Mouse (Mus musculus) ES-E14 (cell line): ENCODE measurements around the gene Gm10273. TPM values are rescaled to one million over a fixed set of nuclear protein-coding genes. Genes with fewer than 3 reads are reported as not detected.

Experiments used
- DNase-seq: peaks from one replicate; pipeline ENCODE4 v3.0.0-alpha.2; 2013; ENCODE audit warnings: low read depth, low spot score
- H3K27ac ChIP-seq: 2 replicates; pipeline ENCODE4 v1.5.1; 2012; ENCODE audit warnings: low read depth, mild to moderate bottlenecking, low read length, moderate library complexity, mixed read lengths; ENCODE audit not compliant: poor library complexity, insufficient read depth, severe bottlenecking
- H3K36me3 ChIP-seq: 2 replicates; pipeline ENCODE4 v1.6.1; 2012; ENCODE audit warnings: mild to moderate bottlenecking, low read length, moderate library complexity, mixed read lengths; ENCODE audit not compliant: control insufficient read depth, poor library complexity, insufficient read depth, severe bottlenecking
- H3K4me1 ChIP-seq, 2 experiments: fragments of 150-350 bp in 1 of 2; sonication (generic) in 1 of 2; 2 replicates each; pipeline ENCODE4 v1.6.1; 2012; ENCODE audit warnings: low read length in 2 of 2, mild to moderate bottlenecking in 1 of 2, mixed read lengths in 1 of 2; ENCODE audit not compliant: control insufficient read depth in 2 of 2, insufficient read depth in 2 of 2, poor library complexity in 1 of 2
- H3K4me3 ChIP-seq, 2 experiments: fragments of 150-350 bp in 1 of 2; sonication (generic) in 1 of 2; 2 replicates each; pipeline ENCODE4 v1.5.1; 2012; ENCODE audit warnings: low read length in 2 of 2, low read depth in 1 of 2, mild to moderate bottlenecking in 1 of 2, mixed read lengths in 1 of 2; ENCODE audit not compliant: insufficient read depth in 1 of 2, poor library complexity in 1 of 2, severe bottlenecking in 1 of 2
- H3K9ac ChIP-seq: 2 replicates; pipeline ENCODE4 v1.6.1; 2012; ENCODE audit warnings: low read depth, mild to moderate bottlenecking, low read length, mixed read lengths; ENCODE audit not compliant: poor library complexity, insufficient read depth, severe bottlenecking
- H3K9me3 ChIP-seq: fragments of 150-350 bp; sonication (generic); 2 replicates; pipeline ENCODE4 v1.6.1; 2012; ENCODE audit warnings: low read depth, mild to moderate bottlenecking, low read length; ENCODE audit not compliant: control insufficient read depth, insufficient read depth
- CHD2 ChIP-seq: IDR thresholded peaks from 2 replicates; pipeline ENCODE4 v1.6.1; 2014; ENCODE audit warnings: mild to moderate bottlenecking, low read depth, low read length, inconsistent platforms
- HCFC1 ChIP-seq: IDR thresholded peaks from 2 replicates; pipeline ENCODE4 v1.6.1; 2012; ENCODE audit warnings: low read length, inconsistent platforms, borderline replicate concordance; ENCODE audit not compliant: insufficient read depth
- MAFK ChIP-seq: IDR thresholded peaks from 2 replicates; pipeline ENCODE4 v1.6.1; 2014; ENCODE audit warnings: mild to moderate bottlenecking, low read depth, low read length, inconsistent platforms; ENCODE audit not compliant: insufficient read depth
- ZC3H11A ChIP-seq: IDR thresholded peaks from 2 replicates; pipeline ENCODE4 v1.6.1; 2012; ENCODE audit warnings: low read depth, mild to moderate bottlenecking, inconsistent platforms, low read length, borderline replicate concordance
- ZNF384 ChIP-seq: IDR thresholded peaks from 2 replicates; pipeline ENCODE4 v1.6.1; 2012; ENCODE audit warnings: low read depth, low read length, inconsistent platforms
- in situ Hi-C, 2 experiments: fragments of 600-800 bp; cut with MboI; formaldehyde crosslinking; loops; one replicate each; pipeline ENCODE4 v1.15.1; 2025; ENCODE audit warnings: low sequenced_read_pairs in 2 of 2, inconsistent platforms in 1 of 2; ENCODE audit not compliant: unreplicated experiment in 2 of 2
- total RNA-seq: library from RNA; depleted of rRNA; stranded (reverse); fragments of 300-350 nt; gene quantifications from 2 replicates; pipeline ENCODE4 v1.2.3, GENCODE M21; 2012

Gene Gm10273
- total RNA-seq, 1 experiment, result 26.8 TPM

DNA sequence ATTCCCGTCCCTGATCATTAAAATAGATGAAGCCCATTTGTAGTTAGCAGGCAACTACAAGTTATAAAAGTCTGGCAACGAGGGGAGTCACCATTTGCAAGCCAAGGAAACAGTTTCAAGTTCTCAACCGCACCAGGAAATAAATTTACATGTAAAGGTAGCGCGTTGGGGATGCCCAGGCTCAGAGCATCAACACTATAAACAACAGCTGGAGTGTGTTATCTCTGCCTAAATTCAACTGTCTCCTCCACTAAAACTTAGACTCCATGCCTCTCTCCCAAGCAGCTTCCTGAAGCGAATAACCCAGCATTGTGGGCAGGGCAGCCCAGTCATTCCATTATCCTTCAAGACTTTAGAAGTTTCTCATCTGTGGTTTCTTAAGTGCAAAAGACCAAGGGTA, 13.1 kb downstream of the Gm10273 start:
- no peak overlapping the region for H3K9ac ChIP-seq
- TF ChIP-seq MAFK (no peak), ZNF384 (no peak), ZC3H11A (no peak), CHD2 (no peak), HCFC1 (no peak)
- peaks cover 2 to 5% of the 10 kb centered on the region in 2 experiments; a peak in 1 of 4 replicates for H3K4me1 ChIP-seq
- DNase-seq, result no peak
- in situ Hi-C loops, result no loop called here
- H3K36me3 ChIP-seq, result no peaks in the 10 kb centered on the region
- no peak overlapping the region for H3K27ac ChIP-seq
- H3K4me3 ChIP-seq, result no peak overlapping the region
- no peaks in the 10 kb centered on the region for H3K9me3 ChIP-seq

DNA sequence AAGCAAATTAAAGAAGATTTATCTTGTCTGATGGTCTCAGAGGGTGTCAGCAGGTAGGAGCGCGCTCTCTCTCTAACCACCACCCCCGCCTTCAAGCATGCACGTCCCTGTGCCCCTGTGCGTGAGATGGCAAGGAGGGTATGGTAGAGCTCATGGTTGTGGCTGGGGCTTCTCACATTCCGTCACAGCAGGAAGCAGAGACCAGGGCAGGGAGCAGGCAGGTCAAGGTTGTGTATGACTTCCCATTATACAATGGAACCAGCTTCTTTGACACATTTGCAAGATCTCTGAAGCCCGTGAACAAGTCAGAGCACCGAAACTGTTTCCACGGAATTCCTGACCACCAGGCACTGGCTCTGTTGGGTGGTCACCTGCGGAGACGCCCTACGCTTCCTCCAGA, 14.8 kb downstream of the Gm10273 start:
- no peak for DNase-seq
- H3K9me3 ChIP-seq, result no peaks in the 10 kb centered on the region
- H3K4me1 ChIP-seq, result peaks cover 0 to 2% of the 10 kb centered on the region in 2 experiments; a peak in 1 of 4 replicates
- H3K9ac ChIP-seq, result no peak overlapping the region
- H3K36me3 ChIP-seq, result no peaks in the 10 kb centered on the region
- TF ChIP-seq ZNF384 (no peak), CHD2 (no peak), MAFK (no peak)
- in situ Hi-C loops, result no loop called here
- H3K4me3 ChIP-seq, result peak overlapping the region in 1 of 2 experiments; percentile 17; a peak in 1 of 4 replicates
- H3K27ac ChIP-seq, result no peak overlapping the region

DNA sequence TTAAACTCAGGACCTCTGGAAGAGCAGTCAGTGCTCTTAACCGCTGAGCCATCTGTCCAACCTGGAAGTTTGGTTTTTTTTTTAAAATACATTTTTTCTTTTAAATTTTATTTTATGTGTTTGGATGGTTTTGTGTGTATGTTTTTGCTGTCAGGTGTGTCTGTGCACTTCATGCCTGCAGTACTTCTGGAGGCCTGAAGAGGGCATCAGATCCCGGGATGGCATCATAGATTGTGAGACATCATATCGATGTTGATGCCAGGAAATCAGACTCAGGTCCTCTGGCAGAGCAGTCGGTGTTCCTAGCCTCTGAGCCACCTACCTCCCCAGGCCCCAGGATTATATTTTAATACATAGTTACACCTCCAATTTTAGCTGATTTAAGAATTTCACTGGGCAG, 18.3 kb downstream of the Gm10273 start:
- TF ChIP-seq HCFC1 (no peak), ZC3H11A (0 out of 2 replicates have a peak, but pooled peaks have one; percentile 2)
- in situ Hi-C loops, result no loop called here
- Histone ChIP-seq H3K4me1 (peaks cover 0 to 2% of the 10 kb centered on the region in 2 experiments; a peak in 1 of 4 replicates), H3K9ac (no peak overlapping the region), H3K4me3 (no peak overlapping the region), H3K27ac (no peak overlapping the region), H3K9me3 (no peaks in the 10 kb centered on the region), H3K36me3 (no peaks in the 10 kb centered on the region)
- DNase-seq, result no peak

DNA sequence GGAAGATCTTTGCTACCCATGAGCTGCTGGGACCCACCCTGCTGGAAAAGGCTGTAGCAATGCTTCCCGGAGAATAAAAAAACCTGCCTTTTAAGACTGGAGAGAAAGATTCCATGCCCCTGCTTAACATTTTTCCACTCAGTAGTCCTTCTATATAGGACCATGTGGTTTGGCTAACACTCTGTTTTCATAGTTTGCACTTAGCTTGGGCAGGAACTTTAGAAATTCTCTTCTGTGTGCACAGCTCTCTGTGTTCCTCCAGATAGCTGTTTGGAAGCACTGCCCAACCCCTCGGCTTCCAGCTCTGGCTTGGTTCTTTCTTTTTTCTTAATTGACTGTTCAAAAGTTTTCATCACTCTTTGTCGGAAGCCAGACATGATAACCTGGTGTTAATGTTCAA, 21.2 kb downstream of the Gm10273 start:
- DNase-seq, result no peak
- no peak for TF ChIP-seq ZC3H11A
- TF ChIP-seq HCFC1, result no peak
- no peak for TF ChIP-seq CHD2
- no peak for TF ChIP-seq MAFK
- no peak for TF ChIP-seq ZNF384

DNA sequence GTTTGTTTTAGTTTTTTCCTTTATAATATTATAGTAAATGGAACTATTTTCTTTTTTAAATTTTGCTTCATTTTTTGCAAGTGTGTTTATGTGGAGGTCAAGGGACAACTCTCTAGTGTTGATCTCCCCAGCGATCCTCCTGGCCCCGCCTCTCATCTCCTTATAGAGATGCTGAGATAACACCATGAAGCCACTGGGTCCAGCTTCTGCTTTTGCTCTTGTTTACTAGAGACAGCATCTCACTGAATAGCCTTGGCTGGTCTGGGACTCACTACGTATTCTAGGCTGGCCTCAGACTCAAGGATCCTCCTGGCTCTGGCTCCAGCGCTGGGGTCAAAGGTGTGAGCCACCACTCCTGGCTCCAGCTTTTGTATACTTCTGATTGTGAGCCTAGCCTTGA, 24.1 kb downstream of the Gm10273 start:
- in situ Hi-C loops, result no loop called here
- H3K4me1 ChIP-seq, result no peaks in the 10 kb centered on the region
- DNase-seq, result no peak

More for the DNA sequence above, 21.2 kb downstream of the Gm10273 start:
- H3K4me3 ChIP-seq, result no peak overlapping the region
- H3K27ac ChIP-seq, result no peak overlapping the region
- no peak overlapping the region for H3K9ac ChIP-seq
- H3K36me3 ChIP-seq, result no peaks in the 10 kb centered on the region
- no peaks in the 10 kb centered on the region for H3K4me1 ChIP-seq
- H3K9me3 ChIP-seq, result no peaks in the 10 kb centered on the region
- in situ Hi-C loops, result no loop called here

More for the DNA sequence above, 24.1 kb downstream of the Gm10273 start:
- Histone ChIP-seq H3K36me3 (no peaks in the 10 kb centered on the region), H3K9ac (no peak overlapping the region), H3K9me3 (no peaks in the 10 kb centered on the region), H3K4me3 (no peak overlapping the region), H3K27ac (no peak overlapping the region)
- TF ChIP-seq ZC3H11A, result no peak
